Mouse (Mus musculus): ENCODE results near the gene Gtf2a1.
"Not testable (repeated sequence)": the region's sequence is repeated elsewhere in the genome, so short reads cannot be mapped to it uniquely, and the experiment has no call there.

DNA sequence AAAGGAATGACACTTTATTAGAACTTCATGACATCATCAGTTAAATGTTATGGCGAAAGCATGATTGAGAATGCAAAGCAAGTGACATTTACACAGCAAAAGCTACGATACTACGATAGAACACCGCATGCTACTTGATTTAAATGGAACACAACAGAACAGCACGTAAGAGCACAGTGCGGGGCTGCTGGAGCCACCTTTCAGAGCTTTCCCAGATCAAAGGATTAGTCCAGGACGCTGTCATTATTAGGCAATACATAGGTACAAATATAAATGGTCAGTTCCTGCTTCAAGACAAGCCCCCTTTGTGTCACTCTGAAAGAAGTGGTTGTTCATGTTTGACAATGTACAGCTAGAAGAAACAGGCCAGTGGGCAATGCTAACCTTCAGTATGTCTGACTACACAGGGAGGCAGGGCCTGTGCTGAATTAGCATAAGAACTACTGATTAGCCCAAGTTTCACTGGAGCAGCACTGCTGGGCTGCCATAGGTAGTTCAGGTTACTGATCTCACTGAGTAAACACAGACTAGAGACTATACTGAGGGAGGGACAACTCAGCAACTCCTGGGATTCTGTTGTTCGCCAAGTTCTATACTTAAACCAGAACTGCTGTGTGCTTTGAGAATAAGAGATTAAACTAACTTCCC is 32.8 kb downstream of the Gtf2a1 start:
- TF ChIP-seq CTCF (IDR thresholded peaks at IDR 0.05; ENCODE audit: insufficient read depth, low read length); POLR2A (IDR thresholded peaks at IDR 0.05; ENCODE audit: borderline replicate concordance, extremely low read depth, low read depth, low read length): not testable (repeated sequence)
